Mouse (Mus musculus): ENCODE measurements around the gene Pitpnm2. TPM values are rescaled to one million over a fixed set of nuclear protein-coding genes. Genes with fewer than 3 reads are reported as not detected.

Pitpnm2 gene
- polyA plus RNA-seq, 1 experiment = 4.0 TPM

DNA sequence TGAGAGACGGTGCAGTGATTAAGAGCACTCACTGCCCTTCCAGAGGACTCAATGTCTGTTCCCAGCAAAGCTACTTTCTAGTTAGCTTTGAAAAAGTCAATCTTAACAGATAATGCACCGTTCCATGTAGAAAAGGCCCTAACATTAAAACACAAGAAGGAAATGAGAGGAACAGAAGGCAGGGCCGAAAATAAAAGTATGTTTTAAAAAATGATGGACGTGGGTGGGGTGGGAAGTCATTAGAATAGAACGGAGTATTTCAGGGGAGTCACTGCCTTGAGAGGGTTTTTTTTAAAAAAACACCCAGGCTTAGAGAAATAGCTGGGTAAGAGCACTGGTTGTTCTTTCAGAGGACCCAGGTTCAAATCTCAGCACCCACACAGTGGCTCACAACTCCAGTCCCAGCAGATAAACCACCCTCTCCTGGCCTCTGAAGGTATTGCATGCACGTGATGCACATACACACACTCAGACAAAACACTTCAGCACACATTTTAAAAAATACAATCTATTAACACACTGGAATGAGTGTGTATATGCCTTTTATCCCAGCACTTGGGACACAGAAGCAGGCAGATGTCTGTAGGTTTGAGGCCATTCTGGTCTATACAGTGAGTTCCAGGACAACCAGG, 38.2 kb upstream of the Pitpnm2 start:
- no peaks in the 10 kb centered on the region for H3K27me3 ChIP-seq (ENCODE audit: control insufficient read depth, insufficient read depth, insufficient read length)
- H3K4me3 ChIP-seq (ENCODE audit: insufficient read depth, poor library complexity, severe bottlenecking) = no peak overlapping the region
- H3K79me3 ChIP-seq (ENCODE audit: low read depth) = no peaks in the 10 kb centered on the region
- H3K79me2 ChIP-seq (ENCODE audit: control insufficient read depth, insufficient read depth) = no peaks in the 10 kb centered on the region
- no peak overlapping the region for H3ac ChIP-seq (ENCODE audit: control insufficient read depth, insufficient read length, low read depth)
- TF ChIP-seq USF1 (IDR thresholded peaks at IDR 0.05; ENCODE audit: low read depth) (no peak), CEBPB (IDR thresholded peaks at IDR 0.05; ENCODE audit: low read depth) (no peak), CTCF (IDR thresholded peaks at IDR 0.05; ENCODE audit: control insufficient read depth, insufficient read depth, insufficient read length) (no peak)
- H3K36me3 ChIP-seq (ENCODE audit: control insufficient read depth, insufficient read depth) = peaks cover 70% of the 10 kb centered on the region

- H3K4me3 ChIP-seq (ENCODE audit: insufficient read depth, poor library complexity, severe bottlenecking) = no peak overlapping the region
- no peaks in the 10 kb centered on the region for H3K27me3 ChIP-seq (ENCODE audit: control insufficient read depth, insufficient read depth, insufficient read length)
- no peaks in the 10 kb centered on the region for H3K79me2 ChIP-seq (ENCODE audit: control insufficient read depth, insufficient read depth)
- peaks cover 52% of the 10 kb centered on the region for H3K36me3 ChIP-seq (ENCODE audit: control insufficient read depth, insufficient read depth)
- TF ChIP-seq CEBPB (IDR thresholded peaks at IDR 0.05; ENCODE audit: low read depth) (no peak), USF1 (IDR thresholded peaks at IDR 0.05; ENCODE audit: low read depth) (no peak), MYOD1 (IDR thresholded peaks at IDR 0.05; ENCODE audit: control insufficient read depth, insufficient read length, low read depth) (no peak), MAX (IDR thresholded peaks at IDR 0.05) (no peak), CTCF (IDR thresholded peaks at IDR 0.05; ENCODE audit: control insufficient read depth, insufficient read depth, insufficient read length) (no peak), FOSL1 (IDR thresholded peaks at IDR 0.05; ENCODE audit: insufficient read depth, low read length, poor library complexity, severe bottlenecking) (no peak), MYOG (IDR thresholded peaks at IDR 0.05; ENCODE audit: control insufficient read depth, extremely low read depth, insufficient read length) (no peak)
- no peaks in the 10 kb centered on the region for H3K79me3 ChIP-seq (ENCODE audit: low read depth)
- H3ac ChIP-seq (ENCODE audit: control insufficient read depth, insufficient read length, low read depth) = no peak overlapping the region
These were observed 34.8 kb upstream of the Pitpnm2 start for GRCm38 (mm10) chr5:124284330-124284729.

GRCm38 (mm10) chr5:124282854-124283253, 33.3 kb upstream of the Pitpnm2 start:
- TF ChIP-seq MYOG (IDR thresholded peaks at IDR 0.05; ENCODE audit: control insufficient read depth, extremely low read depth, insufficient read length) (no peak), MAX (IDR thresholded peaks at IDR 0.05) (no peak), MYOD1 (IDR thresholded peaks at IDR 0.05; ENCODE audit: control insufficient read depth, insufficient read length, low read depth) (no peak), CEBPB (IDR thresholded peaks at IDR 0.05; ENCODE audit: low read depth) (no peak), CTCF (IDR thresholded peaks at IDR 0.05; ENCODE audit: control insufficient read depth, insufficient read depth, insufficient read length) (no peak), FOSL1 (IDR thresholded peaks at IDR 0.05; ENCODE audit: insufficient read depth, low read length, poor library complexity, severe bottlenecking) (no peak), USF1 (IDR thresholded peaks at IDR 0.05; ENCODE audit: low read depth) (no peak)
- Histone ChIP-seq H3K27me3 (ENCODE audit: control insufficient read depth, insufficient read depth, insufficient read length) (no peaks in the 10 kb centered on the region), H3K79me3 (ENCODE audit: low read depth) (no peaks in the 10 kb centered on the region), H3K4me3 (ENCODE audit: insufficient read depth, poor library complexity, severe bottlenecking) (no peak overlapping the region), H3K36me3 (ENCODE audit: control insufficient read depth, insufficient read depth) (peaks cover 45% of the 10 kb centered on the region), H3ac (ENCODE audit: control insufficient read depth, insufficient read length, low read depth) (no peak overlapping the region), H3K79me2 (ENCODE audit: control insufficient read depth, insufficient read depth) (no peaks in the 10 kb centered on the region)

DNA sequence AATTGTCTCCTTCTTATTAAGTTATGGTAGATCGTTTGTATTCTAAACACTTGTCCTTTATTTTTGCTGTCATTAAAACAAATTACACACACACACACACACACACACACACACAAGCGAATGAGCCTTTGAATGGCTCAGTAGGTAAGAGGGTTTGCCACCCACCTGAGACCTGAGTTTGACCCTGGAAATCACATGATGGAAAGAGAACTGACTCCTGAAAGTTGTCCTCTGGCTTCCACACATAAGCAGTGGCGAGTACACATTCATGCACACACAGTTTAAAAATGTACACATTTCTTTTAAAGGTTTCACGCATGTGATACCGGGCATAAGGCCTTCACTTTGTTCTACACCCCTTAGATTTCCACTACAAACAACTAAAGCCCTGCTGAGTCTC, 20.7 kb upstream of the Pitpnm2 start:
- no peak for TF ChIP-seq MAX (IDR thresholded peaks at IDR 0.05)
- no peak for TF ChIP-seq MYOD1 (IDR thresholded peaks at IDR 0.05; ENCODE audit: control insufficient read depth, insufficient read length, low read depth)
- no peak for TF ChIP-seq USF1 (IDR thresholded peaks at IDR 0.05; ENCODE audit: low read depth)
- no peak for TF ChIP-seq CTCF (IDR thresholded peaks at IDR 0.05; ENCODE audit: control insufficient read depth, insufficient read depth, insufficient read length)
- TF ChIP-seq MYOG (IDR thresholded peaks at IDR 0.05; ENCODE audit: control insufficient read depth, extremely low read depth, insufficient read length) = no peak
- TF ChIP-seq FOSL1 (IDR thresholded peaks at IDR 0.05; ENCODE audit: insufficient read depth, low read length, poor library complexity, severe bottlenecking) = no peak
- no peak for TF ChIP-seq CEBPB (IDR thresholded peaks at IDR 0.05; ENCODE audit: low read depth)
- Histone ChIP-seq H3K79me3 (ENCODE audit: low read depth) (no peaks in the 10 kb centered on the region), H3K36me3 (ENCODE audit: control insufficient read depth, insufficient read depth) (peaks cover 16% of the 10 kb centered on the region)

DNA sequence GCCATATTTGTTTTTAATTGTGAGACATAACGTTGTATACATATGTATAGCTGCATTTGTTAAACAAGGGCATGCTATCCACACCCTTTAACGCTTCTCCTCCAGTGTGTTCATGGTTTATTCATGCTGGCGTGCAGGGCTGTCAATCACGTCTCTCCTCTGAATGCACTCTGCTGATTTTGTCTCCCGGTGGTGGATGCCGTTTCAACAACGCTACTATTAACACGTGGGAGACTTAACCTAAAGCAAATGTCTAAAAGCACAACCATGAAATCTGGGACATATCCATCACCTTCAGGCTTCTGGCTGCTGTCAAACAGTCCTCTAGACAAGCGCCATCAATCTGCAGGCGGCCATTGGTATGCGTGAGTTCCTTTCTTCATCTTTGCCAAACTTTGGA, 20.1 kb upstream of the Pitpnm2 start:
- no peak overlapping the region for H3ac ChIP-seq (ENCODE audit: control insufficient read depth, insufficient read length, low read depth)
- H3K79me2 ChIP-seq (ENCODE audit: control insufficient read depth, insufficient read depth) = no peaks in the 10 kb centered on the region
- no peaks in the 10 kb centered on the region for H3K79me3 ChIP-seq (ENCODE audit: low read depth)
- TF ChIP-seq CEBPB (IDR thresholded peaks at IDR 0.05; ENCODE audit: low read depth) = no peak
- no peak for TF ChIP-seq MYOG (IDR thresholded peaks at IDR 0.05; ENCODE audit: control insufficient read depth, extremely low read depth, insufficient read length)
- no peak for TF ChIP-seq FOSL1 (IDR thresholded peaks at IDR 0.05; ENCODE audit: insufficient read depth, low read length, poor library complexity, severe bottlenecking)
- TF ChIP-seq USF1 (IDR thresholded peaks at IDR 0.05; ENCODE audit: low read depth) = no peak
- TF ChIP-seq CTCF (IDR thresholded peaks at IDR 0.05; ENCODE audit: control insufficient read depth, insufficient read depth, insufficient read length) = no peak
- no peak for TF ChIP-seq MYOD1 (IDR thresholded peaks at IDR 0.05; ENCODE audit: control insufficient read depth, insufficient read length, low read depth)
- TF ChIP-seq MAX (IDR thresholded peaks at IDR 0.05) = no peak
- peaks cover 17% of the 10 kb centered on the region for H3K36me3 ChIP-seq (ENCODE audit: control insufficient read depth, insufficient read depth)
- no peak overlapping the region for H3K4me3 ChIP-seq (ENCODE audit: insufficient read depth, poor library complexity, severe bottlenecking)
- H3K27me3 ChIP-seq (ENCODE audit: control insufficient read depth, insufficient read depth, insufficient read length) = no peaks in the 10 kb centered on the region

More for the DNA sequence above, 20.7 kb upstream of the Pitpnm2 start:
- no peak overlapping the region for H3ac ChIP-seq (ENCODE audit: control insufficient read depth, insufficient read length, low read depth)
- H3K79me2 ChIP-seq (ENCODE audit: control insufficient read depth, insufficient read depth) = no peaks in the 10 kb centered on the region
- H3K4me3 ChIP-seq (ENCODE audit: insufficient read depth, poor library complexity, severe bottlenecking) = no peak overlapping the region
- H3K27me3 ChIP-seq (ENCODE audit: control insufficient read depth, insufficient read depth, insufficient read length) = no peaks in the 10 kb centered on the region

DNA sequence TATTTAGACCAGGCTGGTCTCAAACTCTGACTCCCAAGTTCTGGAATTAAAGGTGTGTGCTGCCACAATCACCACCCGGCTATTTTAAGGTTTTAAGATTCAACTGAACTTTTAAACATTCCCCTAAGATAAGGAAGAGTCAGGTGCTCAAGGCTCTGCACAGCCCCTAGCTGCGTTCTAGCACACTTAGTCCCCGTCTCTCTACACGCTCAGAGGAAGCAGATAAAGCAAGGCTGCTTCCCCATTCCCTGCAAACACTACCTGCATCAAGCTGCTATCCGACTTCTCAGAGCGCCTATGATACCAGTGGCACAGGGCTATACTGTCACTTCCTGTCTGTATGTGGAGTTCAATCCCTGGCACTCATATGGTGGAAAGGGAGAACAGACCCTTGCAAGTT, 18.1 kb upstream of the Pitpnm2 start:
- Histone ChIP-seq H3K4me3 (ENCODE audit: insufficient read depth, poor library complexity, severe bottlenecking) (no peak overlapping the region), H3K79me3 (ENCODE audit: low read depth) (no peaks in the 10 kb centered on the region), H3K27me3 (ENCODE audit: control insufficient read depth, insufficient read depth, insufficient read length) (no peaks in the 10 kb centered on the region), H3K79me2 (ENCODE audit: control insufficient read depth, insufficient read depth) (no peaks in the 10 kb centered on the region), H3ac (ENCODE audit: control insufficient read depth, insufficient read length, low read depth) (no peak overlapping the region), H3K36me3 (ENCODE audit: control insufficient read depth, insufficient read depth) (peaks cover 17% of the 10 kb centered on the region)
- TF ChIP-seq FOSL1 (IDR thresholded peaks at IDR 0.05; ENCODE audit: insufficient read depth, low read length, poor library complexity, severe bottlenecking) = no peak
- TF ChIP-seq CTCF (IDR thresholded peaks at IDR 0.05; ENCODE audit: control insufficient read depth, insufficient read depth, insufficient read length) = no peak
- TF ChIP-seq MAX (IDR thresholded peaks at IDR 0.05) = no peak
- no peak for TF ChIP-seq MYOD1 (IDR thresholded peaks at IDR 0.05; ENCODE audit: control insufficient read depth, insufficient read length, low read depth)
- no peak for TF ChIP-seq USF1 (IDR thresholded peaks at IDR 0.05; ENCODE audit: low read depth)
- TF ChIP-seq MYOG (IDR thresholded peaks at IDR 0.05; ENCODE audit: control insufficient read depth, extremely low read depth, insufficient read length) = no peak
- TF ChIP-seq CEBPB (IDR thresholded peaks at IDR 0.05; ENCODE audit: low read depth) = no peak
